ENCODE assay signal across 23 mouse cellular contexts in the genomic region with DNA sequence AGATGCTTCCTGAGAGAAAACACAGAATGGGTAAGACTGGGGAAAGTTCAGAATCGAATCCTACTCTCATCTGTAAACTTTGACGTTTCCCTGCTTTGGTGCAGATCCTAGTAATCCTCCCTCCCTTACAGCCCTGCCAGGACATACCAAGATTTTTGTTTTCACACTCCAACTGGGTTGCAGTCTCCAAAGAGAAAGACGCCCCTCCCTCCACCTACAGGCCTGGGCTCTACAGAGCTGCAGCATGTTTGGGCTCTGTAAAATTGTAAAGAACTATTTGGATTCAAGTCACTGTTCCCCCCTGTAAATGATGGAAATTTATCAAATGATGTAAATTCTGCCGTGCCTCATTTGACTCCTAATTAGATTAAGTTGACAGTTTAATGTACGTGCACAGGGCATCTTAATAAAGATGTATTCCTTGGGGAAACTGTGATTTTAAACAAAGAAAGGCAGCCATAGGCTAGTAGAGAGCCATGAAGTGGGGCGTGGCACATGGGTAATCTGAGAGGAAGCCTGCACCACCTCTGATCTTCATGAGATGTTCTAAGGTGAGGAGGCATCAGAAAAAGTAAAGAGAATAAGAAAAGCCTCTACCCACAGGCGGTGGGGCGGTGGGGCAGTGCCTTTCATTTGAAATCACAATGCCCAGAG.
"Had no signal": no experiment of that assay in that cellular context is flagged by ENCODE, and none has a peak within 500 bp of the region (broad histone marks: within the 10 kb centered on the region; RNA-seq: fewer than 3 reads in every experiment).

No protein-coding gene starts in this region.

- H3K9ac ChIP-seq: limb, embryonic 15.5 days; liver, embryonic 14.5 days; liver, postnatal 0 days; lung, embryonic 14.5 days; midbrain, embryonic 13.5 days; neural tube, embryonic 15.5 days; stomach, embryonic 15.5 days had no signal

- H3K4me3 ChIP-seq: left cerebral cortex, adult 2 months; limb, embryonic 15.5 days; midbrain, embryonic 10.5 days; midbrain, embryonic 13.5 days; myocyte; neural tube, embryonic 15.5 days; stomach, embryonic 15.5 days had no signal

- DNase-seq: kidney, adult 18-20 months; kidney, adult 9 months; kidney, postnatal 36 days; layer of hippocampus, postnatal 36 days; liver, postnatal 0 days; lung, embryonic 14.5 days; right cerebral cortex, adult 18-20 months; right cerebral cortex, postnatal 14 days; right cerebral cortex, postnatal 4 days; thymus, postnatal 25 days had no signal

- H3K9me3 ChIP-seq: limb, embryonic 15.5 days; midbrain, embryonic 10.5 days; midbrain, embryonic 13.5 days; neural tube, embryonic 15.5 days; stomach, embryonic 15.5 days had no signal

- H3K36me3 ChIP-seq: limb, embryonic 15.5 days; midbrain, embryonic 10.5 days; neural tube, embryonic 15.5 days; stomach, embryonic 15.5 days had no signal

- H3K4me2 ChIP-seq: limb, embryonic 15.5 days; liver, embryonic 11.5 days; lung, embryonic 14.5 days; midbrain, embryonic 13.5 days; neural tube, embryonic 15.5 days; stomach, embryonic 15.5 days had no signal

- H3K27me3 ChIP-seq: limb, embryonic 15.5 days; midbrain, embryonic 13.5 days; neural tube, embryonic 15.5 days; stomach, embryonic 15.5 days had no signal

- ATAC-seq: liver, postnatal 0 days; lung, postnatal 0 days; midbrain, embryonic 13.5 days; midbrain, embryonic 16.5 days had no signal

- H3K4me1 ChIP-seq: stomach, embryonic 15.5 days had no signal

- H3K27ac ChIP-seq: kidney, postnatal 0 days; left cerebral cortex, adult 2 months; limb, embryonic 15.5 days; liver, embryonic 14.5 days; macrophage; midbrain, embryonic 10.5 days; midbrain, embryonic 13.5 days; neural tube, embryonic 15.5 days; stomach, embryonic 15.5 days had no signal
